Mouse (Mus musculus) embryonic facial prominence, embryonic 14.5 days (tissue): ENCODE measurements at regions not wholly inside any gene's neighbourhood (a gene's known extent, or its start where the extent isn't known, plus 50 kb on each side); places are given as distances from the start of the nearest gene placed in this dataset.

Experiments used
- ATAC-seq: fragments of 200-750 bp; cut with Nextera tagmentation; 2 replicates; pipeline ENCODE4 v1.8.0; 2017; ENCODE audit warnings: low read depth, moderate number of reproducible peaks, moderate TSS enrichment
- DNase-seq: peaks from one replicate; pipeline ENCODE4 v3.0.0-alpha.2; 2015; ENCODE audit warnings: low spot score
- H3K27ac ChIP-seq: fragments of 300-500 bp; sonication (generic); replicated peaks from 2 replicates; pipeline ENCODE4 v1.5.1; 2014; ENCODE audit warnings: low read depth, mild to moderate bottlenecking, low read length, moderate library complexity
- H3K27me3 ChIP-seq: fragments of 300-500 bp; sonication (generic); replicated peaks from 2 replicates; pipeline ENCODE4 v1.6.1; 2014; ENCODE audit warnings: low read length; ENCODE audit not compliant: control insufficient read depth, insufficient read depth
- H3K36me3 ChIP-seq: fragments of 300-500 bp; sonication (generic); 2 replicates; pipeline ENCODE4 v1.6.1; 2014; ENCODE audit warnings: low read length, mixed read lengths; ENCODE audit not compliant: control insufficient read depth, insufficient read depth
- H3K4me1 ChIP-seq: fragments of 300-500 bp; sonication (generic); 2 replicates; pipeline ENCODE4 v1.6.1; 2014; ENCODE audit warnings: antibody characterized with exemption, low read length; ENCODE audit not compliant: control insufficient read depth, insufficient read depth
- H3K4me2 ChIP-seq: fragments of 300-500 bp; sonication (generic); 2 replicates; pipeline ENCODE4 v1.6.1; 2014; ENCODE audit warnings: low read depth, mild to moderate bottlenecking, low read length, moderate library complexity, mixed read lengths
- H3K4me3 ChIP-seq: fragments of 300-500 bp; sonication (generic); 2 replicates; pipeline ENCODE4 v1.5.1; 2014; ENCODE audit warnings: low read depth, mild to moderate bottlenecking, low read length
- H3K9ac ChIP-seq: fragments of 300-500 bp; sonication (generic); 2 replicates; pipeline ENCODE4 v1.6.1; 2014; ENCODE audit warnings: low read depth, mild to moderate bottlenecking, low read length, moderate library complexity, mixed read lengths
- H3K9me3 ChIP-seq: fragments of 300-500 bp; sonication (generic); 2 replicates; pipeline ENCODE4 v1.6.1; 2016; ENCODE audit warnings: low read length; ENCODE audit not compliant: control insufficient read depth
- WGBS: fragments of 180-500 bp; shearing (Covaris S2); extraction: QIAGEN DNeasy Blood & Tissue Kit; methylation state at CpG from one replicate; pipeline ENCODE4 v1.1.7; 2014; 5-methylcytosine and 5-hydroxymethylcytosine counted together

GRCm38 (mm10) chr1:42755958-42756357 is 60.4 kb downstream of the Pou3f3 start:
- Histone ChIP-seq H3K27ac (no peak overlapping the region), H3K9me3 (no peaks in the 10 kb centered on the region), H3K9ac (no peak overlapping the region), H3K4me3 (no peak overlapping the region), H3K4me2 (no peak overlapping the region), H3K4me1 (no peaks in the 10 kb centered on the region), H3K36me3 (no peaks in the 10 kb centered on the region), H3K27me3 (no peaks in the 10 kb centered on the region)
- ATAC-seq (no peak), DNase-seq (no peak)
- 75% methylated on average over 5 of the region's 5 CpGs for WGBS

- Histone ChIP-seq H3K4me2 (no peak overlapping the region), H3K27ac (no peak overlapping the region), H3K9ac (no peak overlapping the region), H3K4me3 (no peak overlapping the region), H3K4me1 (no peaks in the 10 kb centered on the region), H3K9me3 (no peaks in the 10 kb centered on the region), H3K27me3 (no peaks in the 10 kb centered on the region), H3K36me3 (no peaks in the 10 kb centered on the region)
- DNase-seq (no peak), ATAC-seq (no peak)
Observed at GRCm38 (mm10) chr1:42756497-42756896, 60.9 kb downstream of the Pou3f3 start.

GRCm38 (mm10) chr1:42763447-42763846 is 67.9 kb downstream of the Pou3f3 start:
- WGBS = 72% methylated on average over 2 of the region's 2 CpGs
- Histone ChIP-seq H3K27ac (no peak overlapping the region), H3K4me1 (no peaks in the 10 kb centered on the region), H3K9me3 (no peaks in the 10 kb centered on the region), H3K36me3 (no peaks in the 10 kb centered on the region), H3K9ac (no peak overlapping the region), H3K27me3 (no peaks in the 10 kb centered on the region), H3K4me3 (no peak overlapping the region), H3K4me2 (no peak overlapping the region)
- ATAC-seq (peak; percentile 65; the same call in 1 of the 2 replicates), DNase-seq (peak; percentile 73)

GRCm38 (mm10) chr1:42764048-42764447 is 68.5 kb downstream of the Pou3f3 start:
- no peak overlapping the region for H3K4me3 ChIP-seq
- DNase-seq (no peak), ATAC-seq (no peak)
- 67% methylated on average over 2 of the region's 2 CpGs for WGBS
- H3K4me1 ChIP-seq = no peaks in the 10 kb centered on the region
- no peak overlapping the region for H3K4me2 ChIP-seq
- no peaks in the 10 kb centered on the region for H3K36me3 ChIP-seq
- no peaks in the 10 kb centered on the region for H3K27me3 ChIP-seq
- no peaks in the 10 kb centered on the region for H3K9me3 ChIP-seq
- no peak overlapping the region for H3K9ac ChIP-seq
- H3K27ac ChIP-seq = no peak overlapping the region

GRCm38 (mm10) chr1:42770085-42770484 is 74.5 kb downstream of the Pou3f3 start:
- no peaks in the 10 kb centered on the region for H3K36me3 ChIP-seq
- WGBS = 77% methylated on average over 9 of the region's 9 CpGs
- DNase-seq = no peak
- no peak overlapping the region for H3K4me3 ChIP-seq
- peaks cover 21% of the 10 kb centered on the region for H3K4me1 ChIP-seq
- no peak for ATAC-seq
- H3K9me3 ChIP-seq = no peaks in the 10 kb centered on the region
- H3K27ac ChIP-seq = no peak overlapping the region
- no peak overlapping the region for H3K4me2 ChIP-seq
- H3K27me3 ChIP-seq = no peaks in the 10 kb centered on the region
- no peak overlapping the region for H3K9ac ChIP-seq

- Histone ChIP-seq H3K27ac (peak overlapping the region; percentile 61; the same call in 1 of the 2 replicates), H3K4me1 (peaks cover 21% of the 10 kb centered on the region), H3K36me3 (no peaks in the 10 kb centered on the region), H3K9ac (no peak overlapping the region; the same call in 1 of the 2 replicates), H3K27me3 (no peaks in the 10 kb centered on the region), H3K4me2 (peak overlapping the region; percentile 29), H3K9me3 (no peaks in the 10 kb centered on the region), H3K4me3 (0 out of 2 replicates have a peak overlapping the region, but pooled peaks have one; percentile 5)
- 15% methylated on average over 6 of the region's 6 CpGs for WGBS
- peak; percentile 80 for ATAC-seq
- DNase-seq = peak; percentile 83
Observed at GRCm38 (mm10) chr1:42772000-42772399, 76.4 kb downstream of the Pou3f3 start.

GRCm38 (mm10) chr1:42773851-42774464 is 77.1 kb upstream of the Mrps9 start:
- Histone ChIP-seq H3K4me1 (peaks cover 21% of the 10 kb centered on the region), H3K4me2 (no peak overlapping the region; the same call in 1 of the 2 replicates), H3K9ac (no peak overlapping the region), H3K9me3 (no peaks in the 10 kb centered on the region), H3K36me3 (no peaks in the 10 kb centered on the region), H3K4me3 (no peak overlapping the region), H3K27me3 (no peaks in the 10 kb centered on the region), H3K27ac (no peak overlapping the region)
- no peak for DNase-seq
- 66% methylated on average over 20 of the region's 20 CpGs for WGBS
- ATAC-seq = no peak

- peak; percentile 62; the same call in 1 of the 2 replicates for ATAC-seq
- no peaks in the 10 kb centered on the region for H3K27me3 ChIP-seq
- H3K9me3 ChIP-seq = no peaks in the 10 kb centered on the region
- peaks cover 21% of the 10 kb centered on the region for H3K4me1 ChIP-seq
- no peak overlapping the region for H3K4me3 ChIP-seq
- no peak overlapping the region for H3K4me2 ChIP-seq
- 68% methylated on average over 7 of the region's 7 CpGs for WGBS
- H3K9ac ChIP-seq = no peak overlapping the region
- no peak overlapping the region; the same call in 1 of the 2 replicates for H3K27ac ChIP-seq
- no peaks in the 10 kb centered on the region for H3K36me3 ChIP-seq
- DNase-seq = peak; percentile 45
Observed at GRCm38 (mm10) chr1:42774971-42775892, 75.8 kb upstream of the Mrps9 start.
